Mouse (Mus musculus) liver, postnatal 0 days (tissue): ENCODE data around the gene Shq1. TPM values are rescaled to one million over a fixed set of nuclear protein-coding genes. Genes with fewer than 3 reads are reported as not detected.

Experiments used
- ATAC-seq: fragments of 200-750 bp; cut with Nextera tagmentation; 2 replicates; pipeline ENCODE4 v1.8.0; 2017; ENCODE audit warnings: mild to moderate bottlenecking, moderate library complexity
- DNase-seq: peaks from one replicate; pipeline ENCODE4 v3.0.0-alpha.2; 2016
- H3K27ac ChIP-seq: fragments of 300-500 bp; sonication (generic); 2 replicates; pipeline ENCODE4 v1.5.1; 2014; ENCODE audit warnings: antibody characterized with exemption, moderate library complexity, mild to moderate bottlenecking, low read depth
- H3K27me3 ChIP-seq: fragments of 300-500 bp; sonication (generic); 2 replicates; pipeline ENCODE4 v1.6.1; 2014; ENCODE audit warnings: low read length, control low read depth, mixed read lengths; ENCODE audit not compliant: insufficient read depth
- H3K36me3 ChIP-seq: fragments of 300-500 bp; sonication (generic); replicated peaks from 2 replicates; pipeline ENCODE4 v1.6.1; 2014; ENCODE audit warnings: mild to moderate bottlenecking, control low read depth, low read length, moderate library complexity, mixed read lengths; ENCODE audit not compliant: insufficient read depth
- H3K4me1 ChIP-seq: fragments of 300-500 bp; sonication (generic); 2 replicates; pipeline ENCODE4 v1.6.1; 2014; ENCODE audit warnings: antibody characterized with exemption, mild to moderate bottlenecking, control low read depth; ENCODE audit not compliant: insufficient read depth
- H3K4me2 ChIP-seq: fragments of 300-500 bp; sonication (generic); 2 replicates; pipeline ENCODE4 v1.6.1; 2014; ENCODE audit warnings: low read depth, mild to moderate bottlenecking, low read length, moderate library complexity, mixed read lengths
- H3K4me3 ChIP-seq: fragments of 300-500 bp; sonication (generic); 2 replicates; pipeline ENCODE4 v1.5.1; 2014; ENCODE audit warnings: low read depth, low read length
- H3K9ac ChIP-seq: fragments of 300-500 bp; sonication (generic); replicated peaks from 2 replicates; pipeline ENCODE4 v1.6.1; 2014; ENCODE audit warnings: mild to moderate bottlenecking, moderate library complexity
- H3K9me3 ChIP-seq: fragments of 300-500 bp; sonication (generic); 2 replicates; pipeline ENCODE4 v1.6.1; 2016; ENCODE audit warnings: mild to moderate bottlenecking, control low read depth, low read length, mixed read lengths
- CTCF ChIP-seq: sonication (generic); IDR thresholded peaks from 2 replicates; pipeline ENCODE4 v1.5.1; 2016; ENCODE audit warnings: antibody characterized with exemption, low read depth
- EP300 ChIP-seq: IDR thresholded peaks from 2 replicates; pipeline ENCODE4 v1.6.1; 2016; ENCODE audit warnings: antibody characterized with exemption, low read depth, mild to moderate bottlenecking
- WGBS: fragments of 180-500 bp; shearing (Covaris S2); extraction: QIAGEN DNeasy Blood & Tissue Kit; methylation state at CpG from one replicate; pipeline ENCODE4 v1.1.7; 2014; ENCODE audit not compliant: insufficient replicate concordance; 5-methylcytosine and 5-hydroxymethylcytosine counted together
- polyA plus RNA-seq: library from polyadenylated mRNA; unstranded; fragments of >200 nt; fragmentation: Nextera tagmentation; extraction: Ambion mirVana; gene quantifications from 2 replicates; pipeline ENCODE4 v1.2.1, GENCODE M21; 2015

Gene Shq1
- polyA plus RNA-seq, 1 experiment from 2014 or later: 6.4 TPM

DNA sequence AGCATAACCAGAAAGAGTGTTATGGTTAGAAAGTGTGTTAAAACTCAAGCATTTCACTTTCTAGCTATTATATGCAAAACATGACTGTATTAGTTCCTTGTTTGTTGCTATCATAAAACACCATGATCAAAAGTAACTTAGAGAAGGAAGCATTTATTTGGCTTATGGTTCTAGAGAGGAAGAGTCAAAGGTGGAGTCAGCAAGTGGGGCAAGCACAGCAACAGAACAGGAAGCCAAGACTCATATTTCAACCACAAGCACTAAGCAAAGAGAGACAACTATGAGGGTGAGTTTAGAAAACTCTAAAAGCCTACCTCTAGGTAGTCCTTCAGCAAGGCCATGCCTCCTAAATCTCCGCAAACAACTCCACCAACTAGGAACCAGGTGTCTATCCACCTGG is 30.4 kb downstream of the Shq1 start:
- Histone ChIP-seq H3K9me3 (no peaks in the 10 kb centered on the region), H3K27ac (no peak overlapping the region), H3K4me2 (no peak overlapping the region), H3K4me3 (no peak overlapping the region), H3K4me1 (no peaks in the 10 kb centered on the region), H3K36me3 (peaks cover 6% of the 10 kb centered on the region; the same call in 1 of the 2 replicates), H3K27me3 (no peaks in the 10 kb centered on the region), H3K9ac (no peak overlapping the region)
- no peak for TF ChIP-seq CTCF
- no peak for TF ChIP-seq EP300
- no peak for ATAC-seq
- DNase-seq: no peak
- WGBS: 91% methylated on average over 1 of the region's 1 CpGs

GRCm38 (mm10) chr6:100629086-100629485 is 41.9 kb downstream of the Shq1 start:
- no peak overlapping the region for H3K4me2 ChIP-seq
- H3K9ac ChIP-seq: no peak overlapping the region
- DNase-seq: no peak
- H3K4me1 ChIP-seq: peaks cover 6% of the 10 kb centered on the region; the same call in 1 of the 2 replicates
- peaks cover 3% of the 10 kb centered on the region; the same call in 1 of the 2 replicates for H3K36me3 ChIP-seq
- no peaks in the 10 kb centered on the region for H3K9me3 ChIP-seq
- TF ChIP-seq EP300: no peak
- no peak for TF ChIP-seq CTCF
- no peak overlapping the region for H3K4me3 ChIP-seq
- no peaks in the 10 kb centered on the region for H3K27me3 ChIP-seq
- WGBS: 77% methylated on average over 6 of the region's 6 CpGs
- ATAC-seq: no peak
- H3K27ac ChIP-seq: no peak overlapping the region

DNA sequence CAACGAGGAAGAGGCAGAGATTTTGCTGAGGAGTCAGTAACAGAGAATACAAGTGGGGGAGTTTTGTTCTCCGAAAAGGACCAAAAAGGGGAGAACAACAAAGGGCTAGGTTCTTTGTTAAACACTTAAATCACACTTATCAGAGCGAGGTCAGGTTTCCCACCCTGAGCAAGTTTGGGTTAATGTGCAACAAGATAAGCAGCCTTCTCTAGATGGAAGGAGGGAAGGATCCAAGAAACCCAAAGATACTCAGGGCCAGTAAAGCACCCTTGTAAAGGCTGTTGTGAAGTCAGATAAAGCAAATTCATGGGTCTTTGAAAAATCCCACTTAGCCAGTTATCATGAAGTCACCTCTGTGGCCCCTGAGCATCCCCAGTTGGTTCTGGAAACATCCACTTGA is 42.7 kb downstream of the Shq1 start:
- Histone ChIP-seq H3K27me3 (no peaks in the 10 kb centered on the region), H3K36me3 (peaks cover 3% of the 10 kb centered on the region; the same call in 1 of the 2 replicates), H3K9me3 (no peaks in the 10 kb centered on the region), H3K4me1 (peaks cover 8% of the 10 kb centered on the region), H3K9ac (no peak overlapping the region), H3K4me2 (no peak overlapping the region), H3K27ac (no peak overlapping the region), H3K4me3 (no peak overlapping the region)
- WGBS: 46% methylated on average over 3 of the region's 3 CpGs
- ATAC-seq (no peak), DNase-seq (no peak)
- TF ChIP-seq EP300: no peak
- no peak for TF ChIP-seq CTCF

- Histone ChIP-seq H3K9ac (no peak overlapping the region), H3K36me3 (peaks cover 3% of the 10 kb centered on the region; the same call in 1 of the 2 replicates), H3K4me1 (peaks cover 13% of the 10 kb centered on the region), H3K27me3 (no peaks in the 10 kb centered on the region), H3K27ac (peak overlapping the region; percentile 48; the same call in 1 of the 2 replicates), H3K4me2 (peak overlapping the region; percentile 37), H3K4me3 (no peak overlapping the region), H3K9me3 (no peaks in the 10 kb centered on the region)
- DNase-seq (no peak), ATAC-seq (peak; percentile 58)
- 53% methylated on average over 2 of the region's 2 CpGs for WGBS
- peak; percentile 95 for TF ChIP-seq EP300
- no peak for TF ChIP-seq CTCF
These were observed 47.0 kb downstream of the Shq1 start for GRCm38 (mm10) chr6:100623922-100624321.

- H3K9ac ChIP-seq: no peak overlapping the region
- H3K4me1 ChIP-seq: peaks cover 8% of the 10 kb centered on the region
- 0 out of 2 replicates have a peak overlapping the region, but pooled peaks have one; percentile 4 for H3K4me2 ChIP-seq
- H3K9me3 ChIP-seq: no peaks in the 10 kb centered on the region
- TF ChIP-seq EP300 (peak; percentile 35; the same call in 1 of the 2 replicates), CTCF (no peak)
- H3K27ac ChIP-seq: peak overlapping the region; percentile 60
- H3K36me3 ChIP-seq: peaks cover 3% of the 10 kb centered on the region; the same call in 1 of the 2 replicates
- WGBS: 57% methylated on average over 2 of the region's 2 CpGs
- ATAC-seq (peak; percentile 49), DNase-seq (no peak)
- no peaks in the 10 kb centered on the region for H3K27me3 ChIP-seq
- no peak overlapping the region for H3K4me3 ChIP-seq
These were observed 48.0 kb downstream of the Shq1 start for GRCm38 (mm10) chr6:100622861-100623507.

DNA sequence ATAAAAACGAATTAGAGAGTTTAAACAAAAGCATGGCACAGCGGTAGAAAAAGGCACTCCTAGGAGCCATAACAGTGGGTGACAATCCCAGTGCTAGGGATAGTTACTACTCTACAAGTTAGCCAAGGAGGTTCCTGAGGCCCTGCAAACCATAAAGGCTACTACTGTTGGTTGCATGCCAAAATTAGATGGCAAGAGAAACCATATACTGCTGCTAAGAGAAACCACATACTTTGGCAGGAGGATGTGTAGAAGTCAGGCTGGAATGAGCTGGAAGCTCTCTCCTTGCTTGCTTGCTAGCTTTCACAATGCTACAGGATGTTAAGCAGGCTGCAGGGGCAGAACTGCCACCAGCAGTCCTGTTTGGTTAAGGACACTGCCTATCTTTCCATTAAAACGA is 50.5 kb downstream of the Shq1 start:
- no peak for TF ChIP-seq EP300
- TF ChIP-seq CTCF: no peak

More for the DNA sequence above, 50.5 kb downstream of the Shq1 start:
- H3K4me3 ChIP-seq: no peak overlapping the region
- H3K4me1 ChIP-seq: peaks cover 16% of the 10 kb centered on the region
- no peaks in the 10 kb centered on the region for H3K36me3 ChIP-seq
- no peaks in the 10 kb centered on the region for H3K27me3 ChIP-seq
- H3K27ac ChIP-seq: no peak overlapping the region
- no peak overlapping the region for H3K4me2 ChIP-seq
- no peaks in the 10 kb centered on the region for H3K9me3 ChIP-seq
- no peak for DNase-seq
- H3K9ac ChIP-seq: no peak overlapping the region
- WGBS: 80% methylated on average over 3 of the region's 3 CpGs
- ATAC-seq: no peak
